ENCODE assay signal across 8 mouse cellular contexts in the genomic region with DNA sequence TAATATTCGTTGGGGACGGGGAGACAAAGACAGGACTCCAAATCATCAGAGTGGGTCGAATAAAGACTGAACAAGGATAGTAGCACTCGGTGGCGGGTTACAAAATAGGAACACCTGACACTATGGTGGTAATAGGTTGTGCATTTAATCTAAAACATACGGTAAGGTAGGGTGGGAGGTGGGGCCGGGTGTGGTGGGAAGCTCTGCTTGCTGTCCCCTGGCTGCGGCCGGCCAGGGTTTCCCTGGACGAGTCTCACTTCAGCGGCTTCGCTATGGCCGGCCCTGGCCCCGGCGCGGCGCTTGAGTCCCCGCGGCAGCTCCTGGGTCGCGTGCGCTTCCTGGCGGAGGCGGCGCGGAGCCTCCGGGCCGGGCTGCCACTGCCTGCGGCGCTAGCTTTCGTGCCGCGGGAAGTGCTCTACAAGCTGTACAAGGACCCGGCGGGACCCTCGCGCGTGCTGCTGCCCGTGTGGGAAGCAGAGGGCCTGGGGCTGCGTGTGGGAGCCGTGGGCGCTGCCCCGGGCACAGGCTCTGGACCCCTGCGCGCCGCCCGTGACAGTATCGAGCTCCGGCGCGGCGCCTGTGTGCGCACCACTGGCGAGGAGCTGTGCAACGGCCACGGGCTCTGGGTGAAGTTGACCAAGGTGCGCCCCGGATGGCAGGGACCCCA. TPM values are rescaled to one million over a fixed set of nuclear protein-coding genes. Genes with fewer than 3 reads are reported as not detected.
DNase-seq lines count a peak whose midpoint lies in the region; ATAC-seq and TF ChIP-seq lines count a peak whose summit lies in the region.

A gene (plus strand): TSS at position 187 of the 667 bp plus-strand sequence.

- no peaks in the 10 kb centered on the region for H3K79me2 ChIP-seq in C2C12 (ENCODE audit: control insufficient read depth, insufficient read depth)
- H3K79me2 ChIP-seq in liver, adult 2 months (ENCODE audit: control insufficient read depth, insufficient read depth, low read length), result 0 out of 2 replicates have a peak, but pooled peaks cover 4% of the 10 kb centered on the region

- H3K9ac ChIP-seq in embryonic facial prominence, embryonic 11.5 days (replicated peaks; ENCODE audit: low read length), result peak within 1 kb of the TSS; percentile 74
- H3K9ac ChIP-seq in liver, adult 2 months (ENCODE audit: low read depth, low read length), result peak within 1 kb of the TSS; percentile 98
- H3K9ac ChIP-seq in stomach, embryonic 15.5 days, result peak within 1 kb of the TSS; percentile 67

- peaks cover 5% of the 10 kb centered on the region; the same call in 1 of the 2 replicates for H3K4me1 ChIP-seq in embryonic facial prominence, embryonic 11.5 days (ENCODE audit: control insufficient read depth, insufficient read depth, low read length)
- peaks cover 15% of the 10 kb centered on the region for H3K4me1 ChIP-seq in liver, adult 2 months (ENCODE audit: control insufficient read depth, insufficient read depth, low read length)
- peaks cover 25% of the 10 kb centered on the region for H3K4me1 ChIP-seq in stomach, embryonic 15.5 days

- H3K27ac ChIP-seq in embryonic facial prominence, embryonic 11.5 days (replicated peaks; ENCODE audit: low read depth, low read length), result peak within 1 kb of the TSS; percentile 35; the same call in 1 of the 2 replicates
- H3K27ac ChIP-seq in liver, adult 2 months (replicated peaks; ENCODE audit: insufficient read depth, low read depth, low read length), result peak within 1 kb of the TSS; percentile 96
- H3K27ac ChIP-seq in stomach, embryonic 15.5 days, result peak within 1 kb of the TSS; percentile 69; the same call in 1 of the 2 replicates

- H3K4me3 ChIP-seq in C2C12 (ENCODE audit: insufficient read depth, poor library complexity, severe bottlenecking), result peak within 1 kb of the TSS; percentile 79
- H3K4me3 ChIP-seq in embryonic facial prominence, embryonic 11.5 days (ENCODE audit: low read depth, low read length), result peak within 1 kb of the TSS; percentile 96
- H3K4me3 ChIP-seq in liver, adult 2 months (ENCODE audit: insufficient read depth, low read depth, low read length), result peak within 1 kb of the TSS; percentile 95
- peak within 1 kb of the TSS; percentile 89 for H3K4me3 ChIP-seq in stomach, embryonic 15.5 days (replicated peaks)

- no peaks in the 10 kb centered on the region for H3K79me3 ChIP-seq in C2C12 (ENCODE audit: low read depth)

- ATAC-seq in embryonic facial prominence, embryonic 11.5 days (replicated peaks; ENCODE audit: insufficient number of reproducible peaks, low FRiP score, low TSS enrichment, low read depth), result peak; percentile 45
- peak; percentile 33; the same call in 1 of the 2 replicates for ATAC-seq in monocyte, adult 5-6 weeks (replicated peaks; ENCODE audit: insufficient number of reproducible peaks, low FRiP score, low TSS enrichment, poor library complexity, severe bottlenecking)
- ATAC-seq in stomach, embryonic 15.5 days (ENCODE audit: insufficient read depth, low FRiP score, low read depth), result peak; percentile 67

- H3K36me3 ChIP-seq in C2C12 (ENCODE audit: control insufficient read depth, insufficient read depth), result no peaks in the 10 kb centered on the region
- H3K36me3 ChIP-seq in embryonic facial prominence, embryonic 11.5 days (replicated peaks; ENCODE audit: control insufficient read depth, insufficient read depth, low read depth, low read length), result 0 out of 2 replicates have a peak, but pooled peaks cover 2% of the 10 kb centered on the region
- peaks cover 23% of the 10 kb centered on the region; the same call in 1 of the 2 replicates for H3K36me3 ChIP-seq in liver, adult 2 months (ENCODE audit: control insufficient read depth, insufficient read depth, low read length)
- H3K36me3 ChIP-seq in stomach, embryonic 15.5 days, result 0 out of 2 replicates have a peak, but pooled peaks cover 4% of the 10 kb centered on the region

- peak; percentile 74 for TF ChIP-seq POLR2A in liver, adult 2 months (IDR thresholded peaks at IDR 0.05; ENCODE audit: extremely low read depth, insufficient read depth, low read length)

- peak; percentile 69 for DNase-seq in adrenal gland, postnatal 14 days
- peak; percentile 77 for DNase-seq in embryonic facial prominence, embryonic 11.5 days (ENCODE audit: low spot score)
- DNase-seq in heart, adult 9 months (ENCODE audit: low spot score in 2 of 2), result peak; percentile 65 to 66
- DNase-seq in kidney, adult 8-10 months, result peak; percentile 63 to 65
- DNase-seq in liver, adult 2 months (ENCODE audit: extremely low read depth, low read depth, low spot score), result peak; percentile 78

- no peaks in the 10 kb centered on the region for H3K9me3 ChIP-seq in embryonic facial prominence, embryonic 11.5 days (replicated peaks; ENCODE audit: control insufficient read depth, low read length)
- no peaks in the 10 kb centered on the region for H3K9me3 ChIP-seq in stomach, embryonic 15.5 days

- H3ac ChIP-seq in C2C12 (ENCODE audit: control insufficient read depth, insufficient read length, low read depth), result peak within 1 kb of the TSS; percentile 79

- H3K27me3 ChIP-seq in C2C12 (ENCODE audit: control insufficient read depth, insufficient read depth, insufficient read length), result no peaks in the 10 kb centered on the region
- H3K27me3 ChIP-seq in embryonic facial prominence, embryonic 11.5 days (ENCODE audit: control insufficient read depth, insufficient read depth, low read length), result no peaks in the 10 kb centered on the region
- no peaks in the 10 kb centered on the region for H3K27me3 ChIP-seq in liver, adult 2 months (ENCODE audit: control insufficient read depth, insufficient read depth, low read length)
- H3K27me3 ChIP-seq in stomach, embryonic 15.5 days (replicated peaks), result no peaks in the 10 kb centered on the region

- WGBS in embryonic facial prominence, embryonic 11.5 days, result under 1% methylated on average over 58 of the region's 58 CpGs
- under 1% methylated on average over 58 of the region's 58 CpGs for WGBS in liver, adult 2 months
- under 1% methylated on average over 56 of the region's 58 CpGs for WGBS in stomach, embryonic 15.5 days

- TF ChIP-seq CTCF in C2C12 (IDR thresholded peaks at IDR 0.05; ENCODE audit: control insufficient read depth, insufficient read depth, insufficient read length), result no peak
- no peak for TF ChIP-seq CTCF in liver, adult 2 months (IDR thresholded peaks at IDR 0.05; ENCODE audit: low read depth, low read length)

- peak within 1 kb of the TSS; percentile 99 for H3K4me2 ChIP-seq in embryonic facial prominence, embryonic 11.5 days (ENCODE audit: low read depth, low read length)
- peak within 1 kb of the TSS; percentile 95 for H3K4me2 ChIP-seq in stomach, embryonic 15.5 days

TF ChIP-seq in C2C12, 6 proteins besides CTCF, POLR2A, EP300 and RAD21:
- TF ChIP-seq USF1 (IDR thresholded peaks at IDR 0.05; ENCODE audit: low read depth), result no peak
- no peak for TF ChIP-seq CEBPB (IDR thresholded peaks at IDR 0.05; ENCODE audit: low read depth)
- no peak for TF ChIP-seq MYOD1 (IDR thresholded peaks at IDR 0.05; ENCODE audit: control insufficient read depth, insufficient read length, low read depth)
- TF ChIP-seq FOSL1 (IDR thresholded peaks at IDR 0.05; ENCODE audit: insufficient read depth, low read length, poor library complexity, severe bottlenecking), result no peak
- no peak for TF ChIP-seq MYOG (IDR thresholded peaks at IDR 0.05; ENCODE audit: control insufficient read depth, extremely low read depth, insufficient read length)
- TF ChIP-seq MAX (IDR thresholded peaks at IDR 0.05), result no peak

RNA-seq across cellular contexts. Expression of the gene that starts here (rescaled TPM):
- polyA plus RNA-seq in C2C12 (2012; fragmentation: generic; extraction: Trizol), result 13.3 TPM
- total RNA-seq in adrenal gland, postnatal 14 days (2021), result 21.0 and 25.7 TPM in 2 replicates
- 6.1 and 7.3 TPM in 2 replicates for polyA plus RNA-seq in embryonic facial prominence, embryonic 11.5 days (2014; fragmentation: Nextera tagmentation; extraction: Ambion mirVana)
- total RNA-seq in liver, adult 2 months (2014; rRNA removed), result 22.6 and 23.7 TPM in 2 replicates
- polyA plus RNA-seq in liver, adult 2 months (2012; rRNA removed), result 57.6 and 83.2 TPM in 2 replicates
- total RNA-seq in monocyte, adult 5-6 weeks (2017), result 30.1 to 41.4 TPM (median 32.5 TPM) in 3 replicates
- polyA plus RNA-seq in stomach, embryonic 15.5 days (2015; fragmentation: Nextera tagmentation; extraction: Ambion mirVana), result 10.0 and 10.1 TPM in 2 replicates

Comparison
In these comparisons a context has a peak if more than half of its experiments do, and no peak if none do; other contexts are left out.
1. Peak in every context shown above with its lines: DNase-seq, ATAC-seq, H3K4me3 ChIP-seq and H3K27ac ChIP-seq.
2. H3K27ac ChIP-seq: peak in every context shown above with its lines; median percentile 96 in liver, adult 2 months; 69 in stomach, embryonic 15.5 days; 35 in embryonic facial prominence, embryonic 11.5 days.